Mouse (Mus musculus) left cerebral cortex, adult 6 months (tissue): ENCODE measurements around the gene Spint4. TPM values are rescaled to one million over a fixed set of nuclear protein-coding genes. Genes with fewer than 3 reads are reported as not detected.

Experiments
- long read RNA-seq, 2 experiments: library from polyadenylated mRNA; unstranded; transcript quantifications; one replicate each; pipeline ENCODE4 v2.0.0; 2019 to 2020
- polyA plus RNA-seq: library from polyadenylated mRNA; unstranded; fragments of <200 nt; fragmentation: Nextera tagmentation; gene quantifications from 2 replicates; pipeline ENCODE4 v1.2.3, GENCODE M21; 2021

Gene Spint4
- not detected in 2 replicates for polyA plus RNA-seq
- long read RNA-seq, experiment 1 = 0 reads
- long read RNA-seq, experiment 2 = 0 reads

DNA sequence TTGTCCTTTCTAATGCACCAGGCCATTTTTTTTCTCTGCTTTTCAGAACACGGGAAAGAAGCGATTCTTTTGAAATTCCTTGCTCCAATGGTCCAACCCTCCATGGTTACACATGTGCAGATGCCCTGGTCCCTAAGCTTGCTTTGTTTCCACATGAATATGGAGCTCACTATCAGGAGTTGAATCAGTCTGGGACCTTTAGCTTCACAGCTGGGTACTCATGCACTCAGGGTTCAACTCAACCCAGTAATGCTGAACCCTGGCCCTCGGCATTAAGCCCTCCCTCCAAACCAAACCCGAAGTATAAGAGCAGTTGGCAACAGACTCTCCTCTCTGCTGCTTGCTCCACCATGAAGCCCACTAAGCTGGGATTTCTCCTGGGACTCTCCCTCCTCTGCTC lies at the start of gene Spint4:
Gene Spint4, plus strand, starts transcription at position 301 of the 400 bp plus-strand sequence.

DNA sequence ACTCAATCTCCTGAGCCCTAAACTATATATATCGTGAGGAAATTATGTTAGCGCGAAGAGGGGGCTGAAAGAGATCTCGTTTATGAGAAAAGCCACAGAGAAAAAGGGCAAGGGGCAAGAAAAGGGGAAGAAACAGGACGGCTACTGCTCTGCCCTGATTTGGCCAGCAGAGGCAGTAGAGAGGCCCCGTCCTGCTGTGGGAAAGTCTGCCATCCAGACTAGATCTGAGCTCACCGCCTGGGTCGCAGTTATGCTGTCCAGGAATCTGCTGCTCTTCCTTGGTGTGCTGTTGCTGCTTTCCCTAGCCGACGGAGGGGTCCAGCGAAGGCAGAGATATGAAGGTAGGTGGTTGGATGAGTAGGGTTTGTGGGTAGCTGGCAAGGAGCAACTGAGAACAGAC lies 42.4 kb upstream of the Spint4 start, which contains the start of gene Wfdc10:
Gene Wfdc10, plus strand, starts transcription at position 189 of the 400 bp plus-strand sequence.

GRCm38 (mm10) chr2:164656483-164656882 lies 41.8 kb upstream of the Spint4 start, which contains the start of gene Wfdc9:
Gene Wfdc9, minus strand, starts transcription at chr2:164656583.

GRCm38 (mm10) chr2:164673987-164674386 lies 24.3 kb upstream of the Spint4 start, which contains the start of gene Wfdc11:
Gene Wfdc11, minus strand, starts transcription at chr2:164674087.

DNA sequence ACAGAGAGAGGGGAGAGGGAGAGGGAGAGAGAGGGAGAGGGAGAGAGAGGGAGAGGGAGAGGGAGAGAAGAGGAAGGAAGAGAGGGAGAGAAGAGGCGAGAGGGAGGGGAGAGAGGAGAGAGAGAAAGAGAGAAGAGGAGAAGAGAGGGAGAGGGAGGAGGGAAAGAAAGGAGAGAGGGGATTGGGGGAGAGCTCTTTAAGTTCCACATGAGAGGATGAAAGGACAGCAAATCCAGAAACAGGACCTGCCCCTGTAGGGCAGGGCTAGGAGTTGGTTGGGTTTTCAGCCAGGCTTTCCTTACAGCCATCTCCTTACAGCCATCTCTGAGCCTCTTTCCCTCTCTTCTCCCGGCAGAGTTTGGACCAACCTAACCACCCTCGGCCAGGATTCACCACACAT lies 13.5 kb upstream of the Spint4 start, which contains the start of gene Wfdc13:
Gene Wfdc13, plus strand, starts transcription at position 301 of the 400 bp plus-strand sequence.

DNA sequence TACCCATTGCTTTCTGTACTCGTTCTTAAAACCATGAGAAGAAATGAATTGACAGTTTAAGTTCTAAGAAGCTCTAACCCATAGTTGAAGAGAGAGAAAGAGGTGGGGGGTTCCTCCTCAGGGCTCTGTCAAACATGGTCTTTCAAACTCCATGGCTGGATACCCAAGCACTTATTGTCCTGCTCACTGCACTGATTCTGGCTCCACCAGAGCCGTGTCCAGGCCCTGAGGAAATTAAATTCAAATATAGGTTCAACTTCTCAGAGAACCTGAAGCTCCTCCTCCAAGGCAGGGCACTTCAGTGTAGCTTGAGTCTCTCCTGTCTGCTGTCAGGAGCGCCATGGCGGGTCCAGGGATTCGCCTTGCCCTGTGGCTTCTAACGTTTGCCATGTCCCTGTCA lies 16.7 kb downstream of the Spint4 start, which contains the start of gene Spint5:
Gene Spint5, plus strand, starts transcription at position 301 of the 400 bp plus-strand sequence.

DNA sequence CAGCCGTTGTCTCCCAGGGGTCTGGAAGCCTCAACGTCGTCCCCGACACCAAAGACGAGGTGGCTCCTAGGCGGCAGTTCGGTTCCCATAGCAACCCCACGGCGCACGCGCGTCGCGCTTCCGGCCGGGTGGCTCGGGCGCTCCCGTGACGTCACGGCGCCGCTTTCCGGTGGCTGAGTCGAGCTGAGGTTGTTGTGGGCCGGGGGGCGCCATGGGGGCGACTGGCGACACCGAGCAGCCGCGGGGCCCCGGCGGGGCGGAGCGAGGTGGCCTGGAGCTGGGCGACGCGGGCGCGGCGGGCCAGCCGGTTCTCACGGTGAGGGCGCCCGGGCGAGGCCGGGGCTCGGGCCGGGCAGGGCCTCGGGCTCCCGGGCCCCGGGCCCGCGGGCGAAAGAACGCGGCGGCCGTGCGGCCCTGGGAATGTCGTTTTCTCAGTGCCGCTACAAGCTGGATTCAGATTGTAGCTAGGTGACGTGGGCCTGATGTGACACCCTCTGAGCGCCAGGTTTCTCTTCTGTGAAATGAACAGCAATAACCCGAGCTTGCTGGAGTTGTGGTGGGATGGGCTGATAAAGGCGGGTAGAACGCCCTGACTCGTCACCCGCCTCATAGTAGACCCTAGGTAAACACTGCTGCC lies 47.7 kb downstream of the Spint4 start, which contains the start of the genes Wfdc3 and Dnttip1:
Gene Wfdc3, minus strand, starts transcription at position 89 of the 637 bp plus-strand sequence.
Gene Dnttip1, plus strand, starts transcription at position 141 of the 637 bp plus-strand sequence.

Other genes with a start within 250 kb of the Spint4 start
- gene Sys1, start 241.5 kb upstream of the Spint4 start, polyA plus RNA-seq = 99.5 and 102 TPM in 2 replicates
- gene Gm20458, start 237.5 kb upstream of the Spint4 start, polyA plus RNA-seq = 4.3 and 26.7 TPM in 2 replicates
- not detected in 2 replicates for gene Trp53tg5, start 224.8 kb upstream of the Spint4 start, polyA plus RNA-seq
- 233 and 239 TPM in 2 replicates for gene Dbndd2, start 212.4 kb upstream of the Spint4 start, polyA plus RNA-seq
- gene Pigt, start 201.0 kb upstream of the Spint4 start, polyA plus RNA-seq = 43.3 and 44.2 TPM in 2 replicates
- gene Wfdc2, start 136.1 kb upstream of the Spint4 start, polyA plus RNA-seq = 0.25 and 0.31 TPM in 2 replicates
- not detected in 2 replicates for gene Spint3, start 125.0 kb upstream of the Spint4 start, polyA plus RNA-seq
- not detected in 2 replicates for gene Wfdc6a, start 113.1 kb upstream of the Spint4 start, polyA plus RNA-seq
- gene Eppin, start 104.9 kb upstream of the Spint4 start, polyA plus RNA-seq = not detected in 2 replicates
- not detected in 2 replicates for gene Wfdc6b, start 85.0 kb upstream of the Spint4 start, polyA plus RNA-seq
- gene Wfdc8, start 84.9 kb upstream of the Spint4 start, polyA plus RNA-seq = not detected in 2 replicates
- gene Wfdc16, start 59.7 kb upstream of the Spint4 start, polyA plus RNA-seq = not detected in 2 replicates
- not detected in 2 replicates for gene Wfdc10, start 42.5 kb upstream of the Spint4 start, polyA plus RNA-seq
- gene Wfdc9, start 41.9 kb upstream of the Spint4 start, polyA plus RNA-seq = not detected in 2 replicates
- gene Wfdc11, start 24.4 kb upstream of the Spint4 start, polyA plus RNA-seq = not detected in 2 replicates
- not detected in 2 replicates for gene Wfdc13, start 13.4 kb upstream of the Spint4 start, polyA plus RNA-seq
- gene Spint5, start 16.8 kb downstream of the Spint4 start, polyA plus RNA-seq = not detected in 2 replicates
- gene Wfdc3, start 47.4 kb downstream of the Spint4 start, polyA plus RNA-seq = 3.0 and 3.1 TPM in 2 replicates
- gene Dnttip1, start 47.5 kb downstream of the Spint4 start, polyA plus RNA-seq = 5.0 and 21.1 TPM in 2 replicates
- gene Ube2c, start 71.4 kb downstream of the Spint4 start, polyA plus RNA-seq = 1.3 and 1.4 TPM in 2 replicates
- 0.64 and 0.74 TPM in 2 replicates for gene Tnnc2, start 81.5 kb downstream of the Spint4 start, polyA plus RNA-seq
- gene Snx21, start 87.3 kb downstream of the Spint4 start, polyA plus RNA-seq = 50.8 and 62.0 TPM in 2 replicates
- gene Acot8, start 106.4 kb downstream of the Spint4 start, polyA plus RNA-seq = 21.4 TPM in 2 replicates
- gene Zswim3, start 106.6 kb downstream of the Spint4 start, polyA plus RNA-seq = 7.8 and 8.8 TPM in 2 replicates
- gene Zswim1, start 124.2 kb downstream of the Spint4 start, polyA plus RNA-seq = 23.2 and 23.4 TPM in 2 replicates
- gene Spata25, start 130.0 kb downstream of the Spint4 start, polyA plus RNA-seq = not detected in 2 replicates
- gene Ctsa, start 134.4 kb downstream of the Spint4 start, polyA plus RNA-seq = 105 and 121 TPM in 2 replicates
- gene Neurl2, start 135.0 kb downstream of the Spint4 start, polyA plus RNA-seq = 3.4 and 4.6 TPM in 2 replicates
- gene Pltp, start 159.2 kb downstream of the Spint4 start, polyA plus RNA-seq = 75.3 and 129 TPM in 2 replicates
- gene Pcif1, start 180.8 kb downstream of the Spint4 start, polyA plus RNA-seq = 80.5 and 84.8 TPM in 2 replicates
- gene Zfp335, start 213.3 kb downstream of the Spint4 start, polyA plus RNA-seq = 6.6 and 9.3 TPM in 2 replicates
- 0.91 and 0.93 TPM in 2 replicates for gene Mmp9, start 242.3 kb downstream of the Spint4 start, polyA plus RNA-seq